Mouse (Mus musculus) hematopoietic stem cell, adult 5-6 weeks (primary cell): Measurements from ENCODE around the gene Chst5. TPM values are rescaled to one million over a fixed set of nuclear protein-coding genes. Genes with fewer than 3 reads are reported as not detected.
"Not testable (repeated sequence)": the region's sequence is repeated elsewhere in the genome, so short reads cannot be mapped to it uniquely, and the experiment has no call there.

Experiments
- ATAC-seq, 2 experiments: fragments of 125-278 bp in 1 of 2; replicated peaks in 1 of 2; 2 replicates each; pipeline ENCODE4 v1.8.0; 2016 to 2017; ENCODE audit warnings: inconsistent platforms in 2 of 2, mild to moderate bottlenecking in 2 of 2, moderate number of reproducible peaks in 2 of 2, low read depth in 1 of 2, moderate TSS enrichment in 1 of 2; ENCODE audit not compliant: low FRiP score in 2 of 2, poor library complexity in 2 of 2, severe bottlenecking in 2 of 2, insufficient read depth in 1 of 2, low TSS enrichment in 1 of 2
- total RNA-seq: library from RNA; stranded (forward); fragments of 172-1452, 232-1000 nt; gene quantifications from 2 replicates; pipeline ENCODE4 v1.2.3, GENCODE M21; 2017

Chst5 gene
- total RNA-seq: not detected in 2 replicates

- ATAC-seq: no peak
These were observed at the start of gene Chst5 for GRCm38 (mm10) chr8:111909621-111910450. Chst5 (minus strand) TSS chr8:111910447.

GRCm38 (mm10) chr8:111957231-111957630, 47.0 kb upstream of the Chst5 start:
- no peak for ATAC-seq

GRCm38 (mm10) chr8:111955879-111956278, 45.6 kb upstream of the Chst5 start:
- no peak for ATAC-seq

- no peak for ATAC-seq
These were observed 44.8 kb upstream of the Chst5 start for GRCm38 (mm10) chr8:111954844-111955594.

- no peak for ATAC-seq
These were observed 41.7 kb upstream of the Chst5 start for GRCm38 (mm10) chr8:111951936-111952335.

GRCm38 (mm10) chr8:111951317-111951716, 41.1 kb upstream of the Chst5 start:
- ATAC-seq: no peak

GRCm38 (mm10) chr8:111950846-111951245, 40.6 kb upstream of the Chst5 start:
- ATAC-seq: no peak

GRCm38 (mm10) chr8:111947954-111948353, 37.7 kb upstream of the Chst5 start:
- no peak for ATAC-seq

- no peak for ATAC-seq
These were observed 36.9 kb upstream of the Chst5 start for GRCm38 (mm10) chr8:111947144-111947543.

- ATAC-seq: no peak
These were observed 33.3 kb upstream of the Chst5 start for GRCm38 (mm10) chr8:111943544-111943943.

- peak; percentile 44 to 49 for ATAC-seq
These were observed 30.8 kb upstream of the Chst5 start for GRCm38 (mm10) chr8:111941101-111941454.

GRCm38 (mm10) chr8:111940171-111941100, 30.2 kb upstream of the Chst5 start, which contains the start of gene Gabarapl2:
Gabarapl2 (plus strand) TSS chr8:111940703.
- peak; percentile 92 to 94 for ATAC-seq

- ATAC-seq: peak; percentile 74 to 78
These were observed 29.4 kb upstream of the Chst5 start for GRCm38 (mm10) chr8:111939516-111940142.

- not testable (repeated sequence) for ATAC-seq
These were observed 28.1 kb upstream of the Chst5 start for GRCm38 (mm10) chr8:111938076-111938985.

GRCm38 (mm10) chr8:111937184-111937583, 26.9 kb upstream of the Chst5 start:
- no peak for ATAC-seq

- no peak for ATAC-seq
These were observed 24.0 kb upstream of the Chst5 start for GRCm38 (mm10) chr8:111934201-111934600.
